Mouse (Mus musculus): Measurements from ENCODE around the gene Sh3d19.
"Not testable (repeated sequence)": the region's sequence is repeated elsewhere in the genome, so short reads cannot be mapped to it uniquely, and the experiment has no call there.

Sh3d19 gene

DNA sequence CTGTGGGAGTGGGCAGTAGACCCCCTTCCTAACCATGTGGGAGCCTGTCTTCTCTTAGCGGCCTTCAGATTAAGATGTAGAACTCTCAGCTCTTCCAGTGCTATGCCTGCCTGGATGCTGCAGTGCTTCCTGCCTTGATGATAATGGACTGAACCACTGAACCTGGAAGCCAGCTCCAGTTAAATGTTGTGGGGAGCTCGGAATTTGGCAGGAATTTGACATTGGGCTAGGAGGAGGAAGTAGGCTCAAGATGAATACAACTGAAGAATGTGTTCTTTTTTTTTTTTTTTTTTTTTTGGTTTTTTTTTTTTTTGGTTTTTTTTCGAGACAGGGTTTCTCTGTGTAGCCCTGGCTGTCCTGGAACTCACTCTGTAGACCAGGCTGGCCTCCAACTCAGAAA lies 10.9 kb downstream of the Sh3d19 start:
- DNase-seq: not testable (repeated sequence)

DNA sequence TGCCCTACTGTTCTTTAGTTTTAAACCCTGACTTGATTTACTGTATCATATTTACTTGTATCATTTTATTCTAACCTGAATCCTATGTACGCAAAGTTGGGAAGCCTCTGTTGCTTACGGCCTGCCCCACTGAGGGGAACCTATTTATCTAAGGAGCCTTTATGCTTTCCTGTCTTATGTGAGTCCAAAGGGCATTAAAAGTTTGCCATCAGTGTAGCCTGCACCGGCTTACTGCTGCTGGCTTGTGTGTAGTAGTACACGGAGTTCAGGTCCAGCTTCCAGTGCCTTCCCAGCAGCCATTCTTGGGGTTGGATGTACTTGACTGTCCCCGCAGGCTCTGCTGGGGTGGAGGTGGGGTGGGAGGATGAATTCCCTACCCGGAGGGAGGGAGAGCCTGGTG lies 13.6 kb downstream of the Sh3d19 start:
- no peak for DNase-seq

DNA sequence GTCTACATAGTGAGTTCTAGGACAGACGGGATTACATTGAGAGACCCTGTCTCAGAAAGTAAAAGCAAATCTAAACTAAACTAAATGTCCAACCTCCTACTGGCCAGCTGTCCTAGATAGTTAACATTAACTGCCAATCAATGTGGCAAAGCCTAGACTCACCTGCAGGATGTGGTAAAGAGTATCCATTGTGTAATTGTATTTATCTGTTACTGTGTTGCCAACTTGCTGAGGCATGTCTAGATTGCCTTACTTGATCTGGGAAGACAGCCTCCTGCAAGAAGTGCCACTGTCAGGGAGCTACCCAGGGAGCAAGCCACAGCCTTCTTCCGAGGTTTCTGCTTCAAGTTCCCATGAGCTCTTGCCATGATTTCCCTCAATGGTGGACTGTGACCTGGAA lies 16.3 kb downstream of the Sh3d19 start:
- DNase-seq: no peak

DNA sequence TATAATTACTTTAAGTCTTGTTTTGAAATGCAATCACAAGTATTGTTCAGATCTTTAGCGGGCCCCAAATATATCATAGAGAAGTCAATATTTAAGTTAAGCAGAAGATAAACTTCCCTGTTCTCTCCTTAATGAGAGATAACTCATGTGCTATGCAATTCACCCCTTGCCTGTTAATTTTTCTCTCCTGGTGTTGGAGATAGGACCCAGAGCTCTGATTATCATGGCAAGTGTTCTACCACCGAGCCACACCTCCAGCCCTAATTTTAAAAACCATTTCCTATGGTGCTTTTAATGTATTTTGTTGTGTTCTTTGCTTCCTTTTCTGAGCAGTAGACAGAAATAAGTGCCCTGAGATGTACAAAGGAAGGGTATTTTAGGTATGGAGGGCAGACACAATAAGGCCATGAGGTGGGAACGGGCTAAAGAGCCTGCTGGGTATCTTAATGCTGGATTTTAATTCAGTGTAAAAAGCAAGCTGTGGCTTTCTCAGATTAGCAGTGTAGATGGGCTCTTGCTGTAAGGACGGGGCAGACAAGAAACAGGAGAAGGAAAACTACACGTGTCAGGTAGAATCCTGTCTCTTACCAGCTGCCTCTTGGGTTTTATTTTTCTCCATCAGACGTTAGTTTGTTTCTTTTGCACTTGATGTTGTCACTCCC lies 20.4 kb downstream of the Sh3d19 start:
- no peak for DNase-seq

DNA sequence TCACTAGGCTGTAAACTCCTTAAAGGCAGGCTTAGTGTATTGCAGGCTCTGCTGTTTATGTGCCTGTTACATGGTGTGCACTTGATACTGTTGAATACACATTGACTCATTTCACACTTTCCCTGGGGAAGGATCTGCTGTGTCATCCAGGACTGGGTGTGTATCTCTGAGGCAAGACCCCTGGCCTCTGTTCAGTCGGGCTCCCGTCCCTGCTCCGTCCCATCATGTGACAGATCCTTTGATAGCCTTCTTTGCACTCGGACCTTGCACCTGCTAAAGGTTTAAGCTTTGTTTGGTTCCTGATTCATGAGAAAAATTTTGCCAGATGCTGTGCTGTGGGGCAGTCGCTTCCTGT lies 20.9 kb downstream of the Sh3d19 start:
- no peak for DNase-seq

DNA sequence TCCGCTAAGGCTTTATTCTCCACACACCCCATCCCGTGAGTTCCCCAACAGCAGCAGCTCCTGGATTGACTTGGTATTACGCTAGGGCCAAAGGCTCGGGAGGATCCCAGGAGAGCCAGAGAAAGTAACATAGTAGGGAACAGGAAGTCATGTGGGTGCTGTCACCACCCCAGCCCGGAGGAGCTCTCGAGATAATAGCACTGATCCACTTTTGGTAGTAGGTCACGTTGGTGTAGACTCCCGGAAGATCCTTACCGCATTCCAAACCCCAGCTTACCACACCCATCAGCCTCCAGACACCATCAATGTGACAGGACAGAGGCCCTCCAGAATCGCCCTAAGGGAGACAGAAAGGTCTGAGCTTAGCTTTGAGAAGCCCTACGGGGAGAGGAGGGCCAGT lies 22.8 kb downstream of the Sh3d19 start:
- DNase-seq: no peak

DNA sequence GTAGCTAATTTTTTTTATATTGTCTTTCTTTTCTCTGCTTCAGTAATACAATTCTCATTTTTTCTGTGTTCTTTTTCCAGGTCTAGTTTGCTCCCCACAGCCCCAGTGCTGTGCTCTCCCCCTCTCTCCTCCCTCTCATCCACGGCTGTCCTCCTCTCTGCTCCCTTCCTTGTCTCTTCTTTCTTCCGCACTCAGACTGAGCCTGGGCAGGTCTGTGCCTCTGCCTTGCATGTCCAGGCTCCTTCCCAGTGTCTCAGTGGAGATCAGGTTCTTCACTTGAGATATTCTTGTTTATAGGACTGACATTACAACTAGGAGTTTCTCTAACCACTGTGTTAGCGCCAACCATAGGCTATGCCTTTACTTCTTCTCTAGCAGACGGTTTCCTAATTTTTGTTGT lies 23.7 kb downstream of the Sh3d19 start:
- no peak for DNase-seq

DNA sequence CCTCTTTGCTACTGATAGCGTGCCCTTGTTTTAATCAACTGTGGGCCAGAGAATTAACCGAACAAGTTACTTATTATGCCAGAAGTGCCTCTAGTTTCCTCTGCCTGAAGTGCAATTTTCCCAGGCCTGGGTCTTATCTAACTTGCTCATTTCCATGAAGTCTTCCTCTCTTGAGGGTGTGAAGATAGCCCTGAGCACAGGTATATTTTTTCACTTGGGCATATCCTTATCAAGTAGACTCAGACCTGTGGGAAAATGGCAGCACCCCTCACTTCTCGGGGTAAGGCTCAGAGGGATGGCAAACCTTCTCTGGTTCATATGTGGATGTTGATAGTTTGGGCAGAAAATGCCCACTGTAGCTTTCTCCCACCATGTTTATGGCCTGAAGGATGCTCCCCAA lies 30.4 kb downstream of the Sh3d19 start:
- no peak for DNase-seq

DNA sequence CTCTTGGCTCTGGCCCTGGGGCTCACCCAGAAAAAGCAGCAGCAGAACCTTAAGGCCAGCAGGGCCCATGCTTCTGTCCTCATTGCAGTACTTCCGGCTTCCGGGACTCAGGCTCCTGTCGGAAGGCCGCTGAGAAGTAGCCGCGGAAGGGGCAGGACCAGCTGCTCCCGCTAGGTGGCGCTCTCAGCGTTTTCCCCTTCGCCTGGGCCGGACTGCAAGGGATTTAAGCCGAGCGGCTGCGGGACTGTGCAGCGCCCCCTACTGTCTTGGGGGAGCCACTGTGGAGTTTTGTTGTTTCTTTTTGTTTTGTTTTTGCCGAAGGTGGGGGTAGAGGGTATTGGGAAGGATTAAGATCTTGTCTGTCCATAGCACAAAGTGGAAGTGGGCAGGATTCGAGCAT lies 31.5 kb downstream of the Sh3d19 start, which contains the start of gene Prss48:
Prss48 (minus strand) TSS at position 69 of the 400 bp plus-strand sequence.
- no peak for DNase-seq

DNA sequence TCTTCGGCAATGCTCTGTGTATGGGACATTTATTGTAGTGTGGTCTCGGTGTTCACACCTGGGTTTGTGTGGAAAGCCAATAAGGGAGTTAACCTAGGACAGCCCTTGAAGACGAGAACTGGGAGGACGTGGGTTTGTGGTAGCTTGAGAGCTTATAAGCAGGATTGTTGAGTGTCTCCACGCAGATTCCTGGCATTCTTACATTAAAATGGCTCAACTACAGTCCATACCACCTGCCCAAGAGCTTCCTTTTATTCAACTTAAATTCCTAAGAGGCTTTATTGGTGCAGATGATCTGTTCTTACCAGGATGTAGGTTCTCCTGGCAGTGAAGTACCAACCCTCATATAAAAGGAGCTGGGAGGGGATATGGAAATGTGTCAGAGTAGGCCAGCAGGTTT lies 32.0 kb downstream of the Sh3d19 start:
- no peak for DNase-seq

DNA sequence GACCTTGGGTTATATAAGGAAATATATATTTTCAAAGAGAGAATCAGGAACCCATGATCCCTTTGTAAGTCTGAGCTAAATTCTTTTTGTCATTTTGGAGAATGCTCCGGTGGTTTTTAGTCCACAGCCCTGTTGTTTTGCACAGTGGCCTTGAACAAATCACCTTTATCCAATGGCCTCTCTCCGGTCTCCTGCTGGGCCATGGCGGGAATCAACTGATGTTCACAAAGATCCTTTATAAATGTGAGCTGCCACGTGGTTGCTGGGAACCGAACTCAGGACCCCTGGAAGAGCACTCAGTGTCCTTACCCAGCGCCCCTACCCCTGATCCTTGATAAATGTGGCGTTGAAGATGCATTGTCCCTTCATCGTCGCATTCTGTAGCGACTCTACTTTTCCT lies 33.8 kb downstream of the Sh3d19 start:
- no peak for DNase-seq

DNA sequence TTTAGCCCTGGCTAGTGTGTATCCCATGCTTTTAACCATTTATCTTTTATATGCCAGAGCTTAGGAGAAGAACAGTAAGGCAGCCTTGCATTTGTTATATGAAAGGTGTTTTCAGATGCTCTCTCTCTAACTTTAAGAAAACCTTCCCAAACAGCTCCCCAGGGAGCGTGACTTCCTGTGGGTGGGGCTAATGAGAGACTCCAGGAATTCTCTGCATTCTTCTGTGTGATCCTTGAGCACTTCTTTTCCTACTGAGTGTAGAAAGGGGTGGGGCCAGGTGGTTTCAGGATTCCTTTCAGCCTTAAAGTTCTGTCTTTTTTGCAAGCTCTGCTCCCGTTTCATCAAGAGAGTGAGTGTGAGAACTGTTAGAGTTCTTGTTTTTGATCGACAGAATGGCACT lies 39.7 kb downstream of the Sh3d19 start:
- no peak for DNase-seq

DNA sequence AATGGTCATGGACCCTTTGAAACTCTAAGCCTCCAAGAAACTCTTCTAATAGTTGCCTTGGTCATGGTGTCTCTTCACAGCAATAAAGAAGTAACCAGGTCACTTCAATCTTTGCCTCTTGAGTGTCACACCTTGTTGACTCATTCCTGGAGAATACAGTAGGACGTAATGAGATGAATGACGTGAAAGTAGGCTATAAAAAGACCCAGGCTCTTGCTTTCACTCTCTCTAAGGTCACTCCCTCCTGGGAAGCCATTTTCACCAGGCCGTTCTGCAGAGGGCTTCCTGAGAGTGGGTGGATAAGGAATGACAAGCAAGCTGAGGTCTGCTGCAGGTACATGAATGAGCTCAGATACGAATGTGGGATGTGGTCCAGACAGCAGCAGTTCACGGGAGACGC lies 40.5 kb downstream of the Sh3d19 start:
- no peak for DNase-seq

DNA sequence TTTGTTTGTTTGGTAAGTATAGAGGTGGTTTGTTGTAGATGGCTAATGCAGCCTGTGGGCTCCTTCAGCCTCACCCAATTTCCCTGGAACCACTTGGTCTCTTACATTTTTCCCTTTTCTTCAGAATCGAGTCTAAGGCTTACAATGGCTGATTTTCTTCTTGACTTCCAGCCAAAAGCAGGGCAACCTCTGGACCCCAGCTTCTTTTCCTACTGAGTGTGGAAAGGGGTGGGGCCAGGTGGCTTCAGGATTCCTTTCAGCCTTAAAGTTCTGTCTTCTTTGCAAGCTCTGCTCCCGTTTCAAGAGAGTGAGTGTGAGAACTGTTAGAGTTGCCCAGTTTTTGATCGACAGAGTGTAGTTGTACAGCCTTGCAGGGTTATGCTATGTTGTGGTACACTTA lies 40.9 kb downstream of the Sh3d19 start:
- no peak for DNase-seq

DNA sequence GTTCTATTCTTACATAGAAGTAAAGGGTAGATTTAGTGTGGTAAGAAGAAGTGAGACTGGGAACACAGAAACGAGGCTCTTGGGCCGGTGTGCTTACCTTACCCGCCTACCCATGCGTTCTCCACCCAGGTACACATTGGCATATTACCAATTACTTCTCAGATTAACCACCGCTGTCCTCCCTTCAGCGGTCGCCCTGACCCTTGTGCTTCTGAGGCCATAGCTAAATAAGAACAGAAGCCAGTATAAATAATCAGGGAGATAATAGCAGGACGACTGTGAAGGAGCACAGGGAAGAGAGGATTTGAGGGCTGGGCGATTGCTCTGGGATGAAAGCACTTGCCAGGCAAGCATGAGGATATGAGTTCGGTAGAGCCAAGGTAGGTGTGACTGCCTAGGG lies 42.9 kb downstream of the Sh3d19 start:
- no peak for DNase-seq

DNA sequence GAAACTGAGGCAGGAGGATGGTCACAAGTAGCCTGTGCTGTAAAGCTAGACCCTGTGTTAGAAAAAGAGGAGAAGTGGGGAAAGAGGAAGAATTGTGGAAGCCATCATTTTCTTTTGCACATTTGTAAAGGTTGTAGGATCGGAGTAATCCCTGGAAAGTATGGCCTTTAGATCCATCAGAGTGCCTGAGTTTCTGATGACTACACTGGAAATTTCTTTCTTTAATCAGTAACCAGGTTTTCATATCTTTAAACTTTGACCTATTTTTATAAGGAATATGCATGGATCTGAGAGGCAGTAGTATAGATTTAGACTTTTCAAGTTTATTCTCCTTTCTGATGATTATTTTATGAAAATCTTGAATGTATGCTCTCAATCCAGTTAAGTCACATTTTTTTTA lies 46.1 kb downstream of the Sh3d19 start:
- DNase-seq: no peak

DNA sequence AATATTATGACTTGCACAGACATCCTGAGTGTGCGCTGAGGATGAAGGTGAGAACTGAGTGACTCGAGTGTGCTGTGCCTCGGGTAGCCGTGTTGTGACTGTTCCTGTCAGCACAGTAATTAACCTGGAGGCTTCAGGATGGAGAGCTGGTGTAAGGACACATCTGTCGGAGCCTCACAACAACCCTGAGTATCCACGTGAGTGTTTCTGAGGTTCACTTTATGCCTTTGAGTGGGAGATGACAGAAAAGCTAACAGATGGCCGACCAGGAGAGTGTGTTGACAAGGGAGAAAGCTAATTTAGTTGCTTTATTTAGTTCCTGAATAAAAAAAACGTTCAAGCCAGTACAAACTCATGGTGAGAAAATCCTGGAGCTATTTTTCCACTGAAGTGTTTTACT lies 46.6 kb downstream of the Sh3d19 start:
- DNase-seq: no peak

DNA sequence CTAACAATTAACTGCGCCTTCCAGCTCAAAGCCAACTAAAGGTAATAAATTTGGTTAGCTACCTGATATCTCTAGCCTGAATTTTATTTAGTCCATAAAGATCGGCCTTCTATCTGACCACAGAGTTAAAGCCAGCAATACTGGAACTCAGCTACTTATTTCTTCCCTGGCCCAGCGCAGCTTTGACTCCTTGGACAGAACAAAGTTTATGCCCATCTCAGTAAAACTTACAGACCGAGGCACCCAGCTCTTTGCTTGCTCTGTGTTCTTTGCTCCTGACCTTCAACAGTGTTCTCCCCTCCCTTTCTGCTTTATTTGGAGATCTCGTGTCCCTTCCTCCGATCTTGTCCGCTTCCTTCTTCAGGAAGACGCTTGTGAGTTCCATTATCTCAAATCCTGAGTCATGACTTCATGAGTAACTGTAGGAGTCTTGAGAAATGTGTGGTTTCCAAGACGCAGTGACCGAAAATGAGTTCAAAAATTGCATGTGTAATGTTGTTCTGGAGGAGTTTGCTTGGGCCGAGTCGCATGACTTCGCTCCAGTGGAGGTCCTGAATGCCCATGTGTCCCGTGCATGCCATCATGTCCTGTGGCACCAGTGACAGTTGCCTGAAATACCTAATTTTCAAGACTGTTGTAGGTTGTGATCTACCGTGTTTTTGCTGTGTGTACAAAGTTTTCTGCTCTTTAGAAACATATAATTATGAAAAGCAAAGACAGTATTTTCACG lies 50.2 kb downstream of the Sh3d19 start:
- DNase-seq: no peak

DNA sequence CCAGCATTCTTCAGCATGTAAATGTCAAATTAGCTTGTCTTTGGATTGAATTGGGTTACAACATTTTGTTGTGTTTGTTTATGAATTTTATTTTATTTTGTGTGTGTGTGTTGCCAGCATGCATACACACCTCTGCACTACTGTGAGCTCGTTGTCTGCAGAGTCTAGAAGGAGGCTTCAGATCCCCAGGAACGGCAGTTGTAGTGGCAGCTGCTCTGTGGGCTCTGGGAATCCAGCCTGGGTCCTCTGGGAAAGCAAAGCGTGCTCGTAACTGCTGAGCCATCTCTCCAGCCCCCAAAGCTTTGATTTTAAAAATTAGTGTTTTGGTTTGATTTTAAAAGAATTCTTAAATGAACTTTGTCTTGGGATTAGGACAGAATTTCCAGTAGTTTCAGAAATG lies 50.7 kb downstream of the Sh3d19 start:
- no peak for DNase-seq

DNA sequence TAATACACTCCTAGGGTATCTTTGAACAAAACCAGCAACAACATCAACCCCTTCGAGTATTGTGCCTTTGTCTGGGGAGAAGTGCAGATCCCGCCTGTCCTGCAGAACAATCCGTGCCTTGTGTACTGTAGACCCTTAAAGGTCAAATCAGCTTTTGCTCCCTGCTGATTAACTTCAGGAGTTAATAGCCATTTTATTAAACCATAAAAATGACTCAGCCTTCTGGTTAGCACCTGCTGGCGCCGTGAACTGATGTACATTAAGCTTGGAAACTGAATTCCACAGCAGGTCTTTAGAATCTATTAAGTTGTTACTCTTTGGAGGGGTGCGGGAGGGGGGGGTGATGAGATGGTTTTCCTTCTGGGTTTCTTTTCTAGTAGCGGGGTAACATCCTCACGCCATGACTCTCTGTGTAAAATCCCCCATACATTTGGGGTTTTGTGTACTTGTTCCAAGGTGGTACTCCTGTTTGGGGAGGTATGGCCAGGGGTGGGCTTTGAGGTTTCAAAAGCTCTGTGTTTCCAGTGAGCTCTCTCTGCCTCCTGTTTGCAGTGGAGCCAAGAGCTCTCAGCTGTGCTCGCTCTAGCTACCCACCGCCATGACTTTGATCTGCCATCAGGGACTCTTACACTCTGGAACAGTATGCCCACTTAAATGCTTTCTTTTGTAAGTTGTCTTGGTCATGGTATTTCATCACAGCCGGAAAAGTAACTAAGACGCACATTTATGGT lies 53.3 kb downstream of the Sh3d19 start:
- DNase-seq: no peak

DNA sequence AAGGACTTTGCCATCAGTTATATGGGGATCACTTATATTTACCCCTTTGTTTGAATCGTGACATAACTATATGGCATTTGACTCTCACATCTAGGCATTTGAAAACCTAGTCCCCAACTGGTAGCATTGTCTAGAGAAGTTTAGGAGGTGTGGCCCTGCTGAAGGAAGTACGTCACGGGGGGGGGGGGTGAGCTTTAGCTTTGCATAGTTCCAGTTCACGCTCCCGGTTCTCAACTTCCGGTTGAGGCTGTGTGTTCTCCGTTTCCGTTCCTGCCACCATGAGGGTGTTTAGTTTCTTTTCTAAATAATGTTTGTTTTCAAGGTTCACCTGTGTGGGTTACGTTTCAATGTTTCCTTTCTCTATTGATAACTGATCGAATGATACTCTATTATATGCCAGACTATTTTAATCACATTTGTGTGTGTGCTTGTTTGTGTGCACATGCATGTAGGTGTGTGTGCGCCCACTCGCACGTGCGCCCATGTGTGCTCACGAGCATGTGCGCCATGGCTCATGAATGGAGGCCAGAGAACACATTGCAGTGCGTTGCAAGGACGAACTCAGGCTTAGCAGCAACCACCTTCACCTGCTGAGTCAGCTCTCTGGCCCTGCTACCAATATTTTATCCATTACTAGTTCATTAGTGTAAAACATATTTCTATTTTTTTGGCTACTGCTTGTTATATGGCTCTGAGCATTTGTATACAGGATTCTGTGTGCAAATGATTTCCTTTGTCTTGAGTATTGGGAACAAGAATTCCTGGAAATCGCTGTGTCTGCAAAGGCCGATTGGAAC lies 54.6 kb downstream of the Sh3d19 start:
- no peak for DNase-seq

DNA sequence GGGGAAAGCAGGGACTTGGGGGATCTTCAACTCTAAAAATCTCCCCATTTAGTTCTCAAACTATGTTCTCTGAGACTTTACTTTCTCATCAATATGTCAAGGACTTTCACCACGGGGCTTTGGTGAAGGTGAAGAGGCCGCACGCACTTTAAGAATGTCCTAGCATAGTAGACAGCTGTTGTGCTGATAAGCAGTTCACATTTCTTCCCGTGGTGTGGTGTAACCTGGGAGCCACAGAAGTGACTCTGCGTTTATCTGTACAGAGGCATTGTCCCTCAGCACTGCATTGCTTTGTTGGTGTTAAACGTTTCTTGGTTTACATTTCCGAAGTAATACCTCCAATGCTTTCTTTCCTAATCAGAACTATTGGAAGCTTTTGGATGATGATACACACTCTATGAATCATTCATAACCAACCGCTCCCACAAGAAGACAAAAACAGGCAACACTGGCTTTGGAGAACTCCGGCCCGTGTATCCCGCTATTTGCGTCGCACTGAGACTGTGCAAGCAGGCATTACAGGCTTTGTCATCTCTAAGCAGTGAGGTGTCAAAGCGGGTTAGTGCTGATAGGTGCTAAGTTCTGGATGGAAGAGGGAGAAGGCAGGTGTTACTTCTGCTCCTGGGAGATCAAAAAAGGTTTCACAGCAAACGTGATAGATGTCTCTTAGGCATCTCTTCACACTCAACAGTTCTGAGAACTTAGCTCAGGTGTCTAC lies 57.9 kb downstream of the Sh3d19 start:
- DNase-seq: no peak

DNA sequence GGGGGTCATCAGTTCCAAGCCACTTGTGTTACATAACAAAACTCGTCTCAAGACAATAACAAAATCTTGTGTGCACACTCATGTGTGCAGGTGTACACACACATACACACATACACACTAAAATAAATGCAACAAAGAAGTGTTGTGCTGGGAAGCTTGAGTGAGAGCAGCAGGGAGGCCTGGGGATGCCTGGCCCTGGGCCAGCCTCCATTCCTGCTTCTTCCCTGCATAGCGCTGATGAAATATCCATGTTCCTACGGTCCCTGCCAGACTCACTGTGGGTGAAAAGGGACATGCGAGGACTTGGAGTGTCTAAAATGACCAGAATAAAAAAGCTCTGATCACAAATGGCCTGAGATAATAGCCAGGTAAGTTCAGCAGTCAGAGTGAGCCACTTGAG lies 59.7 kb downstream of the Sh3d19 start:
- DNase-seq: peak; percentile 25

Measured in cerebellum, adult 11 months (tissue).